Mouse (Mus musculus) heart, postnatal 0 days (tissue): ENCODE results near the gene Gm49337.

ENCODE experiments used
- CTCF ChIP-seq: IDR thresholded peaks from 2 replicates; pipeline ENCODE4 v1.5.1; 2016; ENCODE audit warnings: antibody characterized with exemption, control low read depth, low read depth
- EP300 ChIP-seq: IDR thresholded peaks from 2 replicates; pipeline ENCODE4 v1.6.1; 2016; ENCODE audit warnings: antibody characterized with exemption, low read depth

DNA sequence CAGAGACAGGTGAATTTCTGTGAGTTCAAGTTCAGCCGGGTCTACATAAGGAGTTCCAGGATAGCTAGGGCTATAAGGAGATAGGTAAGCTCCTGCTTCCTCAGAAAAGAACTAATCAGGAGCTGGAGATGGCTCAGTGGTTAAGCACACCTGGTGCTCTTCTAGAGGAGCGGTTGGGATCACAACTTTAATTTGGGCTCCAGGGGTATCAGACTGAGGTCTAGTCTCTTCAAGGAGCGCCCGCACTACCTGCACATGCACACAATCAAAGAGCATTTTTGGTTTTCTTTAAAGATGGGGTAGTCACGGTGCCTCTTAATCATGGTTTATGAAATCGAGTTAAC lies 23.4 kb upstream of the Gm49337 start:
- TF ChIP-seq CTCF (no peak), EP300 (no peak)
